Mouse (Mus musculus) monocyte, adult 5-6 weeks (primary cell): ENCODE results near the gene Naa35. TPM values are rescaled to one million over a fixed set of nuclear protein-coding genes. Genes with fewer than 3 reads are reported as not detected.

ENCODE experiments used
- ATAC-seq: fragments of 153-309, 156-312 bp; replicated peaks from 2 replicates; pipeline ENCODE4 v1.8.0; 2017; ENCODE audit warnings: mild to moderate bottlenecking; ENCODE audit not compliant: low TSS enrichment, insufficient number of reproducible peaks, severe bottlenecking, poor library complexity, low FRiP score
- total RNA-seq: library from RNA; stranded (forward); fragments of 200-1000, 200-491, 200-594 nt; gene quantifications from 3 replicates; pipeline ENCODE4 v1.2.3, GENCODE M21; 2017

Gene Naa35
- total RNA-seq, 1 experiment from 2014 or later: 23.8 TPM

GRCm38 (mm10) chr13:59656975-59657388 lies 71.9 kb downstream of the Naa35 start:
- ATAC-seq: no peak

DNA sequence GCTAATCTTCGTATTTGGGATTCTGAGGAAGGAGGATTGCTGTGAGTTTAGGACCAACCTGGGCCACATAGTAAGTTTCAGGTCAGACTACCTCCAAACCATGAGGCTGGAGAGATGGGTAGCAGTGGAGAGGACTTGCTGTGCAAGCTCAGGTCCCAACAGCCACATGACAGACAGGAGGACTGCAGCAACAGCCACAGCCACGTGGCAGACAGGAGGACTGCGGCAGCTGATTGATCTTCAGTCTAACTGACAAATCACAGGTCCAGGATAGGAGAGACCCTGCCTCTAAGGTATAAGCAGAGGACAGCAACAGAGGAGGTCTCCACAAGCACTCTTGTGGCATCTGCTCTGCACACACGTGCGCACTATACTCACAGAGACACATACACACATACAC lies 72.7 kb downstream of the Naa35 start:
- no peak for ATAC-seq

- no peak for ATAC-seq
These were observed 75.3 kb downstream of the Naa35 start for GRCm38 (mm10) chr13:59660371-59660770.

DNA sequence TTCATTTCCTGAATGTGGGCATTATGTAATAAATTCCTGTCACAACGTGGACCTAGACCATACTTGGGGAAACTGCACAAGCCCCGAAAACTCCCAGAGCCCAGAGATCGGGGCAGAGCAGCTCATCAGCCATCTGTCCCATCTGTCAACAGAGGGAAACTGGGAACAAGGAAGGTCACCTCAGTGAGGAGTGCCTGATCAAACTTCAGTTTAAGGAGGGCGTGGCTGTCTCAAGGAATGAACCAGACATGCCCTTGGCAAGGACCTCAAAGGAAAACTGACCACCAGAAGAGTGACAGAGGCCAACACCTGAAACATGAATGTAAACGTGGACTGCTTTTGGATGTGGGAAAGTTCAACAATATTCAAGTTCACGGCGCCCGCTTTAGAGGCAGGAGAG lies 76.3 kb downstream of the Naa35 start:
- no peak for ATAC-seq

DNA sequence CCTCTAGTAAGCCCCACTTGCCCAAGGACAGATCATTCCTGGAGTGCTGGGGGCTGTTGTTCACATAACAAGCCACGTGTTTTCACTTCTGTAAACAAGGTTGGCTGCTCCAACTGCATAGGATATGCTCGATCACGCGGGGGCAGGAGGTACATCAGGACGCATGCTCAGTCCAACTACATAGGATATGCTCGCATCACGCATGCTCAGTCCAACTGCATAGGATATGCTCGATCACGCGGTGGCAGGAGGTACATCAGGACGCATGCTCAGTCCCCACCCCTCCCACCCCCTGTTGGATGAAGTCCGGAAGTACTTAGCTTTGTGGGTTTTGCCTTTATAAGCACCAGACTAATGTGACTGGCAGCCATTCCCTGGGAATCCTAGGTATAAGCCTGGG lies 76.9 kb downstream of the Naa35 start:
- no peak for ATAC-seq

DNA sequence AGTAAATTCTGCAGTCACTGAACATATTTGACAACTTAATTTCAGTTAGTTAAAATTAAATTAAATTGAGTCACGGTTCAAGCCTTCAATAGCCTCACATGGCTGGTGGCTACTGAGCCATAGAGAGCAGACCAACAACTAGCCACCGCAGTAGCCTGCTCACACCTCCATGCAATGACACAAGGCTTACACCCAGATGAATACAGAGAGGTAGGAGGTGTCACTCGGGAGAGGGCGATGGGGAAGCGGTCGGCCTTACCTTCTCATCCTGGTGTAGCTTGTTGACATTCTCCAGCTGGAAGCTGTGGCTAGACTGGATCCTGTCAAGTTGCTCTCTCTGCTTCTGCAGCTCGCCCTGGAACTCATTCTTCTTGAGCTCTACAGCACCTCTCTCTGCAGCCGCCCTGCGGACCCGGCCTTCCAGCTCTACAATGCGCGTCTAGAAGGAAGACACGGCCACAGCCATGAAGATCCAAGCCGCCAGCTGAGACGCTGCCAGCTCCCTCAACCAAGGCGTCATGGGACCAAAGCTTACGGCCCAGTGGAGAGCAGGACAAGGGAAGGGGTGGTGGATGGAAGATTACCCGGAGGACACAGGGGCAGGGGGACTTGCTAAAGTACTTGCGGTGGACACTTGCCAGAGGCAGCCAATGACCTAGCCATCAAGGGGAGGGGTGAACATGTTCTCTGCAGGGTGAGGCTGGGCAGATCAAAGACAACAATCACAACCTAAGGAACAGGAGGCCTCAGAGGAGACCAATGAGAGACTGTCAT lies 79.1 kb downstream of the Naa35 start:
- ATAC-seq: no peak

DNA sequence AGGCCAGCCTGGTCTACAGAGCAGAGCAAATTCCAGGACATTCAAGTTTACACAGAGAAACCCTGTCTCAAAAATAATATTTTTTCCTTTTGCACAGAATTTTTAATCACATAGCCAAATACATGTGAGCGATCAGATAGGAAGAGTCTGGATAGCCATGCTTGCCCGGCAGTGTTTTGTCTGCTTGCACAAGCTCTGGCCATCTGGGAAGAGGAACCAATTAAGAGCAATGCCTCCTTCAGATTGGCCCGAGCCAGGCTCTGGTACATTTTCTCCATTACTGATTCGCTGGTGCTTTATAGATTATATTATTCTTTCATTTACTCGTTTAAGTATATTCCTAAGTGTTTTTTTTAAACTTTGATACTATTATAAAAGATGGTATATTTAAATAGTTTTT lies 82.7 kb downstream of the Naa35 start:
- no peak for ATAC-seq

DNA sequence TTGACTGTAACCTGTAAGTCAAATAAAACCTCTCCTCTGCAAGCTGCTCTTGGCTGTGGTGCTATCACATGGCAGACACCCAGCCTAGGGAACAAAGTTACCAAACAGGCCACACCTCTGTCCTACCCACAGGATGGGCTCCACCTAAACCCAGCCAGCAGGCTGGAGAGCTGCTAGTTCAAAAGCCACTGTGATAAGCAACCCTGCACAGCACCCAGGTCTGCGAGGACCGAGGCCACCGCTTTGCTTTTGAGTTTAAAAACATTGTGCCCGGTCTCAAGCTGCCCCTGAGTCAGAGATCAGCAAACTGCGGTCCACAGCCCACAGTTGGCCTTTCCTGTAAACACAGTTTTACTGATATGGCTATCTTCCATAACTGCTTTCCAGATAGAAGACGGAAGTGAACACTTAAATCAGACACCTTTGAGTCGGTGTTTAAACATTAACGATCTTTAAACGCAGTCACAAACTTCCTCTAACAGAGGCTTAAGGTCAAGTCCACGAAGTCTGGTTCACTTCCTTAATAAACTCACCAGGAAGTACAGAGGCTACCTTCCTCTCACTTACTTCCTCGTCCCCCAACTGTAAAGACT lies 83.5 kb downstream of the Naa35 start:
- ATAC-seq: peak; percentile 72

GRCm38 (mm10) chr13:59669946-59670345 lies 84.9 kb downstream of the Naa35 start:
- ATAC-seq: no peak

GRCm38 (mm10) chr13:59671521-59671920 lies 86.5 kb downstream of the Naa35 start:
- ATAC-seq: no peak

GRCm38 (mm10) chr13:59672248-59672647 lies 87.2 kb downstream of the Naa35 start:
- no peak for ATAC-seq

DNA sequence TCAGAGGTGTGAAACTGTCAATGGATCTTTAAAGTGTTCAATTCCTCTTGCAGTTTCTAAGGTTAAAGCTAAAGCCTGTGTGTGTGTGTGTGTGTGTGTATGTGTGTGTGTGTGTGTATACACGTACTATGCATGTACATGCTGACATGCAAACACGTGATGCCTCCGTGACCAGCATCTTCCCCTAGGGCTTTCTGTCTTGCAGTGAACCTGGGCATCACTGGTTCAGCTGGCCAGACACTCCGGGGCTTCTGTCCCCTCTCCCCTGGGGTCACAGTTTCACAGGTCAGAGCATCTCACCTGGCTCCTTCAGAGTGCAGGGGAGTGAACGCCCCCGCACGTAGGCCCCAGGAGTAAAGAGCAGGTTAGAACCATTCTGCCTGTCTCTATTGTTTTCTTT lies 88.5 kb downstream of the Naa35 start:
- ATAC-seq: no peak

DNA sequence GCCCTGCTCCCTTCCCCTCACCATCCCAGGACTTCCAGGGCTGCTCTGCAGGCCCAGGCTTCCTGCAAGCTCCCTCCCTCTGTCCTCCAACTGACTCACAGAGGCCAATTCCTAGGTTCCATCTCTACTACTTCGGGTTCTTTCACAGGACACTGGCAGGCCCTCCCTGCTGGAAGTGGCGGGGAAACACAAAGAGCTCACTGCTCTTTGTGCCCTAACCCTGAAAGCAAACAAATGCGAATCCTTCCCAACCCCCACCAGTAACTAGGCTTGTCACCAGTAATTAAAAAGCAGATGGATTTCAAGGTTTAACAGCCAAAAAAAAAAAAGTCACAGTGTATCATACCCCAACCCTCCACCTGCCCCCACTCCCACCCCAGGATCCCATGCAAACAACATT lies 89.2 kb downstream of the Naa35 start:
- no peak for ATAC-seq

- ATAC-seq: no peak
These were observed 89.7 kb downstream of the Naa35 start for GRCm38 (mm10) chr13:59674761-59675150.

GRCm38 (mm10) chr13:59675151-59676011 lies 90.3 kb downstream of the Naa35 start, which contains the start of gene Golm1:
Golm1 (minus strand) TSS chr13:59675811.
- no peak for ATAC-seq

DNA sequence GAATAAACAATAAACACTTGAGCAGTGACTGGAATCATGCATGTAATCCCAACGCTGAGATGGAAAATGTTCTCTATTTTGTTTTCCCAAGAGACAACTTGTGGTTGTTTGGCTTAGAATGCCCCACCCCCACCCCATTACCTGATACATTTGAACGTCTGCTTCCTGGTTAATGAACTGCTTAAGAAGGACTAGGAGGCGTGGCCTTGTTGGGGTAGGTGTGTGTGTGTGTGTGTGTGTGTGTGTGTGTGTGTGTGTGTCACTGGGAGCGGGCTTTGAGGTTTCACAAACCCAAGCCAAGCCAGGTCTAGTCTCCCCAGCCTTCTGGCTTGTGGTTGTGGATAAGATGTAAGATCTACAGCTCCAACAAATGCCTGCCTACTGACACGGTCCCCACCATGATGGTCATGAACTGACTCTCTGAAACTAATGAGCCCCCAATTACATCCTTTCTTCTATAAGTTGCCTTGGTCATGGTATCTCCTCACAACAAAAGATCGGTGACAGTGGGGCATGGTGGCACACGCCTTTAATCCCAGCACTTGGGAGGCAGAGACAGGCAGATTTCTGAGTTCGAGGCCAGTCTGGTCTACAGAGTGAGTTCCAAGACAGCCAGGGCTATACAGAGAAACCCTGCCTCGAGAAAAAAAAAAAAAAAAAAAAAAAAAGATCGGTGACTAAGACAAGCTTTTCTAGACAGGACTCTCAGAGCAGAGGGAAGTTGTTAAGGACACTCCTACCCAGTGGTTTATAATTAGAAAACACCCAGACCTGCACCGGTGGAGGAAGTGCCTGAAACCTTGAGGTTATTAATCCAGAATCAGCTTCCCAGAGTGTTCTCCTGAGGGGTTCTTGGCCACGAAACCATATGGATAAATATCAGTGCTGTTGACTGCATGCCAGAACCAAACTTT lies 91.5 kb downstream of the Naa35 start:
- ATAC-seq: peak; percentile 33; the same call in 1 of the 2 replicates

DNA sequence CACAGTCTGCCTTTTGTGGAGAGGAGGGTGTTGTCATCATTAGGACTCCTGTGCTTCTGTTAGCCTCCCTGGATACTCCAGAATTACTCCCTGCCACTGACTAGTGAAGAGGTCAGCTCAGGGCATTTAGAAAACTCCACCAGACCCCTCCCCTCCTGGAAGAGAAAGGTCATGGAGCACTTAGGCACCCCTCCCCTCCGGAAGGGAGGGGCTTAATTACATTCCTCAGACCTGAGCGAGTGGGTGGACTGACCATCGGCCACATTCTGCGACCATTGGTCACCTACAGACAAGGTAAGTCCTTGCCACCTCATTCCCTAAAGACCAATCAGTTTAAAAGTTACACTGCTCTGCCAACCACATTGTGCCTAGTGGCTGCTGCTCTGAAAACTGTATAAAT lies 94.2 kb downstream of the Naa35 start:
- no peak for ATAC-seq

GRCm38 (mm10) chr13:59679908-59680307 lies 94.8 kb downstream of the Naa35 start:
- no peak for ATAC-seq

GRCm38 (mm10) chr13:59682629-59683028 lies 97.6 kb downstream of the Naa35 start:
- ATAC-seq: no peak
